Mouse (Mus musculus): ENCODE results near the gene S100a1. TPM values are rescaled to one million over a fixed set of nuclear protein-coding genes. Genes with fewer than 3 reads are reported as not detected.

The S100a1 gene
- polyA plus RNA-seq, 1 experiment from 2014 or later = 309 TPM

DNA sequence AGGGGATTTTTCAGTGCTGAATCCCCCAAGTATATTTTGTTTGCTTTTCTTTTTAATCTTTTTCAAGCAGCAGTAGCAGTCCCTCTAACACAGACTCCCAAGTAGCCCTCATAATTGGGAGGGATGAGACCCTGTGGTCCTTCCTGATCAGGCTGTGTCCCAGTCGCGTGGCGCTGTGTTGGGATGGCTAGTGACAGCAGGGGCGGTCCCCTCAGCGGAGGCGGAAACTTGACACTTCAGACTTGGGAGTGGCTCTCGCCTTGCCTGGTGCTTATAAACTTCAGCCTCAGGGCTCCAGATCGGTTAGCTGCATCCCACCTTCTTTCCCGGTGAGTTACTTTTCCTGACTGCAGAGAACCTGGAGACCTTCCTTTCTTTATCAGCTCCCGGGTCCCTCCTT lies 499 bp upstream of the S100a1 start:
- Histone ChIP-seq H3K4me2 (replicated peaks; ENCODE audit: low read depth, low read length) (peak overlapping the region; percentile 93), H3K9ac (replicated peaks; ENCODE audit: low read depth) (peak overlapping the region; percentile 64), H3K4me1 (ENCODE audit: insufficient read depth, low read depth, low read length) (peaks cover 13% of the 10 kb centered on the region; the same call in 1 of the 2 replicates), H3K27ac (ENCODE audit: low read length) (peak overlapping the region; percentile 86), H3K36me3 (ENCODE audit: insufficient read depth, low read length) (no peaks in the 10 kb centered on the region), H3K27me3 (replicated peaks; ENCODE audit: insufficient read depth, low read length) (no peaks in the 10 kb centered on the region), H3K9me3 (ENCODE audit: low read length) (no peaks in the 10 kb centered on the region), H3K4me3 (ENCODE audit: low read depth, low read length) (peak overlapping the region; percentile 52)
- under 1% methylated on average over 10 of the region's 10 CpGs for WGBS
- TF ChIP-seq CTCF (IDR thresholded peaks at IDR 0.05) = no peak
- no peak for TF ChIP-seq EP300 (IDR thresholded peaks at IDR 0.05)
- DNase-seq (ENCODE audit: low spot score) (peak; percentile 93), ATAC-seq (peak; percentile 91)

DNA sequence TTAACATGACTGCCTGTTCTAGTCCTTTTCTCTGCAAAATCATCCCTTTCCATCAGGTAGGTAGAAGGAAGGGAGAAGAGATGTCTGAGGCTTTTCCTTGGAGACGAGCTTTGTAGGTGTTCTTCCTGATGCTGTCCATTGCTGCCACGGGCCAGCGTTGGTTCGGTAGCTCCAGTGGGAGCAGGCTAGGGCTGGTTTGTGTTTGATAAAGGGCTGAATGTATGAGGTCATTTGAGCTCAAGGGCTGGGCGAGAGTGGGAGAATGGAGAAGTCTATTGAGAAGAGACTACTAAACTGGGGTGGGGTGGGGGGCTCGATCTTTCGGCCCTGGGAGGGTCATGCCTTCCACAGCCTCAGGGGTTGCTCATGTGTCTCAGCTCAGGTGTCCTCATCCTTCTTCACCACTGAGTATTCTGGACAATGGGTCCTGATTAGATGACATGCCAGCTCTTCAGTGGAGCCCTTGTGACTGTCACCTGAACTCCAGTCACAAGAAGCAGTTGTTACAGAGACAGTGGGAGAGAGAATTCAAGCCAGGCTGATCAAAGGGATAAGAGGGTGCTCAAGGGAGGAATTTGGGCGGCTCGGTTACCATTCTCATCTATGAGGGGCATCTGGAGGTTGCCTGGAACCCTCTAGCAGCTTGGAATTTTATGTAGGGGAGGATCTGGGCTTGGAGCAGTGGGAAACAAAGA lies 1.1 kb downstream of the S100a1 start:
- H3K4me1 ChIP-seq (ENCODE audit: insufficient read depth, low read depth, low read length) = peaks cover 15% of the 10 kb centered on the region; the same call in 1 of the 2 replicates
- no peak for ATAC-seq
- no peaks in the 10 kb centered on the region for H3K27me3 ChIP-seq (replicated peaks; ENCODE audit: insufficient read depth, low read length)
- no peak overlapping the region for H3K27ac ChIP-seq (ENCODE audit: low read length)
- peak overlapping the region; percentile 52; the same call in 1 of the 2 replicates for H3K4me3 ChIP-seq (ENCODE audit: low read depth, low read length)
- DNase-seq (ENCODE audit: low spot score) = no peak
- no peaks in the 10 kb centered on the region for H3K36me3 ChIP-seq (ENCODE audit: insufficient read depth, low read length)
- peak overlapping the region; percentile 93; the same call in 1 of the 2 replicates for H3K4me2 ChIP-seq (replicated peaks; ENCODE audit: low read depth, low read length)
- WGBS = 72% methylated on average over 9 of the region's 9 CpGs
- H3K9me3 ChIP-seq (ENCODE audit: low read length) = no peaks in the 10 kb centered on the region
- TF ChIP-seq EP300 (IDR thresholded peaks at IDR 0.05) (no peak), CTCF (IDR thresholded peaks at IDR 0.05) (no peak)
- H3K9ac ChIP-seq (replicated peaks; ENCODE audit: low read depth) = no peak overlapping the region

DNA sequence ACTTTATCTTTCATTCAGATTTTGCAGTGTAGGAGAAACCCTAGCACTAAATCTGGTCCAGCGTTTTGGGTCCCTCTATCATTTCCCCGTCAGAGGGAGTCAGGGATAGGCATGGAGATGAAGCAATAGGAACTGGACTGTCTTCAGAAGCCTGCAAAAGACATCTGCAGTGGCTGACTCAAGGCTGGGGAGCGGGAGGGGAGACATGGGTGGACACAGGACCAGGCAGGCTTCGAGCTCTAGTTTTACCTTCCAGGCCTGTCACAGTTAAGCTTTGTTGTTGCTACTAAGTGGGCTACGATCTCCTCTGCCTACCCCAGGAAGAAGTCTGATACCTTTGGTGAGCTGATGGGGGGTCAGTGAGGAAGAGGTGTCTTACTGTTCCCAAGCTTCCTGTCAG lies 1.9 kb downstream of the S100a1 start:
- ATAC-seq (no peak), DNase-seq (ENCODE audit: low spot score) (no peak)
- H3K27me3 ChIP-seq (replicated peaks; ENCODE audit: insufficient read depth, low read length) = no peaks in the 10 kb centered on the region
- H3K27ac ChIP-seq (ENCODE audit: low read length) = no peak overlapping the region
- no peaks in the 10 kb centered on the region for H3K9me3 ChIP-seq (ENCODE audit: low read length)
- H3K4me2 ChIP-seq (replicated peaks; ENCODE audit: low read depth, low read length) = no peak overlapping the region
- no peaks in the 10 kb centered on the region for H3K36me3 ChIP-seq (ENCODE audit: insufficient read depth, low read length)
- H3K4me3 ChIP-seq (ENCODE audit: low read depth, low read length) = no peak overlapping the region
- TF ChIP-seq CTCF (IDR thresholded peaks at IDR 0.05) (no peak), EP300 (IDR thresholded peaks at IDR 0.05) (no peak)
- WGBS = 79% methylated on average over 5 of the region's 5 CpGs
- H3K4me1 ChIP-seq (ENCODE audit: insufficient read depth, low read depth, low read length) = peaks cover 22% of the 10 kb centered on the region; the same call in 1 of the 2 replicates
- H3K9ac ChIP-seq (replicated peaks; ENCODE audit: low read depth) = no peak overlapping the region

DNA sequence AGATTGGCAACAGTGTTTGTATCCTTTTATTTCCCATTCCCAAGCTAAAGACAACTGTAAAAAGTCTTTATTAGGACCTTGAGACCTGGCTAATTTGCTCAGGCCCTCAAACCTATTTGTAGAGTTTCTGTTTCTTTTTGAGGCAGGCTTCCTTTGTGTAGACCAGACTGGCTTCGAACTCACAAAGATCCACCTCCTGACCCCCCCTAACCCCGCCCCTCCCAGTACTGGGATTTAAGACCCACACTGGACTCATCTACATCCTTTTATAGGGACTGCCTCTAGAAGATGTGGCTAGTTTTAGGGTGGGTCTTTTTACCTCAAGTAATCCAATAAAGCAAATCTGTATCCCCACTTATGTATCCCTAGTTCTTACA lies 4.5 kb downstream of the S100a1 start:
- Histone ChIP-seq H3K27me3 (replicated peaks; ENCODE audit: insufficient read depth, low read length) (no peaks in the 10 kb centered on the region), H3K4me3 (ENCODE audit: low read depth, low read length) (peak overlapping the region; percentile 94; the same call in 1 of the 2 replicates), H3K9ac (replicated peaks; ENCODE audit: low read depth) (no peak overlapping the region), H3K27ac (ENCODE audit: low read length) (peak overlapping the region; percentile 96), H3K36me3 (ENCODE audit: insufficient read depth, low read length) (peaks cover 14% of the 10 kb centered on the region; the same call in 1 of the 2 replicates), H3K4me2 (replicated peaks; ENCODE audit: low read depth, low read length) (peak overlapping the region; percentile 34), H3K9me3 (ENCODE audit: low read length) (no peaks in the 10 kb centered on the region), H3K4me1 (ENCODE audit: insufficient read depth, low read depth, low read length) (peaks cover 22% of the 10 kb centered on the region; the same call in 1 of the 2 replicates)
- WGBS = 14% methylated on average over 2 of the region's 2 CpGs
- no peak for DNase-seq (ENCODE audit: low spot score)
- ATAC-seq = no peak
- no peak for TF ChIP-seq EP300 (IDR thresholded peaks at IDR 0.05)
- TF ChIP-seq CTCF (IDR thresholded peaks at IDR 0.05) = no peak

DNA sequence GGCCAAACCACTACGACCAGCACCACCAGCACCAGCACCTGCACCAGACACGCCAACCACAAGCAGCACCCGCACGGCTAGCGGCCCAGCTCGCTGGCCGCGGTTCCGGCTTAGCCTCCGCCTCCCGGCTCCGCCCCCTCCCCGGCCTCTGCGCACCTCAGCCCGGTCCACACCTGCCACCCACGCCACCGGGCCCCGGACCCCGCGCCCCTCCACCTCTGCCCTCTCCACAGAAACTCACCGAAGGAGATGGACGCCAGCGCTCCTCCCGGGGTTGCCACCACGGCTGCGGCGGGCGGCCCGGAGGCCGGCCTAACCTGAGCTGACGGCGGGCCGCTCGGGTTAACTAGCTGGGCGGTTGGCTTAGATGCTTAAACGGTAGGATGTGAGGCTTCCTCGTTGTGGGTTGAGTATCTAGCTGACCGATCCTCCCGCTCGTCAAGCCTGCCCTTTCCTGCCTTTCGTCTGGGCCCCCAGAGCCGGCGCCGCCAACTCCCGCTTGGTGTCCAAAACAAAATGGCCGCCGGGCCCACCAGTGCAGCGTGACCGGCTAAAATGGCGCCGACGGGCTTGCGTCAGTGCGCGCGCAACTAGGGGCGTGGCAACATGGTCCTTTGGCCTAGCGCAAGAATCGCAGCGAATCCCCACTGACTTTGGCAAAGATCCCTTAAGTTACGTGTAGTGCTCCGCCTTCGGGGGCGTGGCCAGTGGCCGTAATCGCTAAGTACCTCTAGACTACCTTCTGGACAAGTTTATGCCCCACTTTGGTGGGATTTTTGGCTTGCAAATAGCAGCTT lies 5.0 kb downstream of the S100a1 start, which contains the start of gene Chtop:
Chtop (minus strand) TSS at position 549 of the 797 bp plus-strand sequence.
- Histone ChIP-seq H3K4me2 (replicated peaks; ENCODE audit: low read depth, low read length) (peak within 1 kb of the TSS; percentile 56), H3K27me3 (replicated peaks; ENCODE audit: insufficient read depth, low read length) (no peaks in the 10 kb centered on the region), H3K4me1 (ENCODE audit: insufficient read depth, low read depth, low read length) (peaks cover 22% of the 10 kb centered on the region; the same call in 1 of the 2 replicates), H3K27ac (ENCODE audit: low read length) (peak within 1 kb of the TSS; percentile 96), H3K4me3 (ENCODE audit: low read depth, low read length) (peak within 1 kb of the TSS; percentile 94), H3K36me3 (ENCODE audit: insufficient read depth, low read length) (peaks cover 14% of the 10 kb centered on the region; the same call in 1 of the 2 replicates), H3K9me3 (ENCODE audit: low read length) (no peaks in the 10 kb centered on the region), H3K9ac (replicated peaks; ENCODE audit: low read depth) (peak within 1 kb of the TSS; percentile 99)
- ATAC-seq (peak; percentile 91), DNase-seq (ENCODE audit: low spot score) (peak; percentile 99)
- 0% methylated on average over 57 of the region's 66 CpGs for WGBS
- TF ChIP-seq CTCF (IDR thresholded peaks at IDR 0.05) (no peak), EP300 (IDR thresholded peaks at IDR 0.05) (0 out of 2 replicates have a peak, but pooled peaks have one; percentile 26)
